Mouse (Mus musculus): ENCODE results near the gene Rpl35. TPM values are rescaled to one million over a fixed set of nuclear protein-coding genes. Genes with fewer than 3 reads are reported as not detected.
A peak's percentile ranks its signal among the peaks of the same experiment; 100 is the strongest.

The Rpl35 gene
- polyA plus RNA-seq, 1 experiment from 2014 or later: 1,064 TPM

DNA sequence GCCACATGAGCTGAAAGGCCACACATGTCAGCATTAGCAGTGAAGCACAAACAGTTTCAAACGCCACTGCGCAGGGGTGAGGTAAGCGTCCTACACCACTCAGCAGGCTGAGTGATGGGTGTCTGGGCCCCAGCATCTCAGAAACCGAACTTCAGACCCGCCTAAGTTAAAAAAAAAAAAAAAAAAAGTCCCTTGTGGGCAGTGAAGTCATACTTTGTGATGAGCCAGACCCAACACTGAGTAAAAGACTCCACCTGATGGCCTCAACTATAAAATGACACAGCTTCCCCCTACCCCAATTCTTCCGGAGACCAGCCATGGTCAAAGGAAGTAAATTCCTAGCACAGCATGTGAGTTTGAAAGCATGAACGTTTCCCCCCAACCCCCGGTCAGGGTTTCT lies 2.3 kb downstream of the Rpl35 start:
- H3K9ac ChIP-seq (ENCODE audit: low read depth, low read length): peak overlapping the region; percentile 90
- 54% methylated on average over 8 of the region's 8 CpGs for WGBS
- no peak for ATAC-seq (ENCODE audit: low read depth)

GRCm38 (mm10) chr2:39001866-39002265 lies 3.6 kb downstream of the Rpl35 start:
- no peak for ATAC-seq (ENCODE audit: low read depth)
- Histone ChIP-seq H3K4me3 (ENCODE audit: low read depth, low read length) (no peak overlapping the region), H3K9ac (ENCODE audit: low read depth, low read length) (no peak overlapping the region), H3K27me3 (replicated peaks; ENCODE audit: control insufficient read depth, insufficient read depth, low read length) (no peaks in the 10 kb centered on the region), H3K4me2 (ENCODE audit: low read depth, low read length) (no peak overlapping the region), H3K9me3 (ENCODE audit: control insufficient read depth, low read length) (no peaks in the 10 kb centered on the region), H3K4me1 (ENCODE audit: control insufficient read depth, insufficient read depth, low read length) (peaks cover 23% of the 10 kb centered on the region), H3K27ac (replicated peaks; ENCODE audit: low read depth, low read length) (no peak overlapping the region), H3K36me3 (ENCODE audit: control insufficient read depth, insufficient read depth, low read length) (peaks cover 51% of the 10 kb centered on the region)
- no peak for DNase-seq (ENCODE audit: low spot score)
- 77% methylated on average over 3 of the region's 3 CpGs for WGBS

More for the DNA sequence above, 2.3 kb downstream of the Rpl35 start:
- peak overlapping the region; percentile 92 for H3K4me2 ChIP-seq (ENCODE audit: low read depth, low read length)
- peak overlapping the region; percentile 72 for H3K4me3 ChIP-seq (ENCODE audit: low read depth, low read length)
- H3K27ac ChIP-seq (replicated peaks; ENCODE audit: low read depth, low read length): no peak overlapping the region
- H3K4me1 ChIP-seq (ENCODE audit: control insufficient read depth, insufficient read depth, low read length): peaks cover 21% of the 10 kb centered on the region
- H3K9me3 ChIP-seq (ENCODE audit: control insufficient read depth, low read length): no peaks in the 10 kb centered on the region
- no peaks in the 10 kb centered on the region for H3K27me3 ChIP-seq (replicated peaks; ENCODE audit: control insufficient read depth, insufficient read depth, low read length)
- peaks cover 51% of the 10 kb centered on the region for H3K36me3 ChIP-seq (ENCODE audit: control insufficient read depth, insufficient read depth, low read length)
- no peak for DNase-seq (ENCODE audit: low spot score)

- no peak for DNase-seq (ENCODE audit: low spot score)
- Histone ChIP-seq H3K4me2 (ENCODE audit: low read depth, low read length) (no peak overlapping the region), H3K4me1 (ENCODE audit: control insufficient read depth, insufficient read depth, low read length) (peaks cover 16% of the 10 kb centered on the region), H3K27me3 (replicated peaks; ENCODE audit: control insufficient read depth, insufficient read depth, low read length) (no peaks in the 10 kb centered on the region), H3K9me3 (ENCODE audit: control insufficient read depth, low read length) (no peaks in the 10 kb centered on the region), H3K36me3 (ENCODE audit: control insufficient read depth, insufficient read depth, low read length) (peaks cover 51% of the 10 kb centered on the region), H3K27ac (replicated peaks; ENCODE audit: low read depth, low read length) (no peak overlapping the region), H3K9ac (ENCODE audit: low read depth, low read length) (no peak overlapping the region), H3K4me3 (ENCODE audit: low read depth, low read length) (no peak overlapping the region)
- 81% methylated on average over 4 of the region's 4 CpGs for WGBS
- no peak for ATAC-seq (ENCODE audit: low read depth)
These were observed 4.9 kb downstream of the Rpl35 start for GRCm38 (mm10) chr2:39000587-39000919.

- Histone ChIP-seq H3K36me3 (ENCODE audit: control insufficient read depth, insufficient read depth, low read length) (peaks cover 51% of the 10 kb centered on the region), H3K27ac (replicated peaks; ENCODE audit: low read depth, low read length) (no peak overlapping the region), H3K27me3 (replicated peaks; ENCODE audit: control insufficient read depth, insufficient read depth, low read length) (no peaks in the 10 kb centered on the region), H3K9ac (ENCODE audit: low read depth, low read length) (no peak overlapping the region), H3K4me3 (ENCODE audit: low read depth, low read length) (no peak overlapping the region), H3K9me3 (ENCODE audit: control insufficient read depth, low read length) (no peaks in the 10 kb centered on the region), H3K4me1 (ENCODE audit: control insufficient read depth, insufficient read depth, low read length) (peaks cover 16% of the 10 kb centered on the region), H3K4me2 (ENCODE audit: low read depth, low read length) (no peak overlapping the region)
- DNase-seq (ENCODE audit: low spot score) (no peak), ATAC-seq (ENCODE audit: low read depth) (no peak)
- 64% methylated on average over 8 of the region's 8 CpGs for WGBS
These were observed 5.4 kb downstream of the Rpl35 start for GRCm38 (mm10) chr2:38999910-39000586.

DNA sequence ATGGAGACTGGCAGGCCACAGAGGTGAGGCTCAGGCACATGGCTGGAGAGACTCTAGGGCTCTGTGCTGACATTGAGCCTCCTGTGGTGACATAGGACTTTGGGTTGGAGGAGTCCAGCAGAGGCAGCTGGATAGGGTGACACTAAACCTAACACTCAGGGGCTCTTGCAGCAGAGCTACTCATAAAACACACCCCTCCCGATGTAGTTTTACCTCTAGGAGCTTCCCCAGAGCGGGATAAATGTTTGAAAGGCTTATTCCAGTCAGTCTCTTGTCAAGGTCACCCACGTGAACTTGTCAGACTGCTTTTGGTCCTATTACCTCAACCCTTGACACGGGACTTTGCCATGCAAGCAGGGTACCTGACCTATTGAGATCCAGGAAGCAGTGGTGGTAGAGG lies 6.0 kb downstream of the Rpl35 start:
- WGBS: 52% methylated on average over 4 of the region's 4 CpGs
- Histone ChIP-seq H3K4me3 (ENCODE audit: low read depth, low read length) (no peak overlapping the region), H3K9ac (ENCODE audit: low read depth, low read length) (no peak overlapping the region), H3K4me1 (ENCODE audit: control insufficient read depth, insufficient read depth, low read length) (peaks cover 16% of the 10 kb centered on the region), H3K36me3 (ENCODE audit: control insufficient read depth, insufficient read depth, low read length) (peaks cover 51% of the 10 kb centered on the region), H3K9me3 (ENCODE audit: control insufficient read depth, low read length) (no peaks in the 10 kb centered on the region), H3K27me3 (replicated peaks; ENCODE audit: control insufficient read depth, insufficient read depth, low read length) (no peaks in the 10 kb centered on the region), H3K27ac (replicated peaks; ENCODE audit: low read depth, low read length) (no peak overlapping the region), H3K4me2 (ENCODE audit: low read depth, low read length) (no peak overlapping the region)
- DNase-seq (ENCODE audit: low spot score) (no peak), ATAC-seq (ENCODE audit: low read depth) (no peak)

DNA sequence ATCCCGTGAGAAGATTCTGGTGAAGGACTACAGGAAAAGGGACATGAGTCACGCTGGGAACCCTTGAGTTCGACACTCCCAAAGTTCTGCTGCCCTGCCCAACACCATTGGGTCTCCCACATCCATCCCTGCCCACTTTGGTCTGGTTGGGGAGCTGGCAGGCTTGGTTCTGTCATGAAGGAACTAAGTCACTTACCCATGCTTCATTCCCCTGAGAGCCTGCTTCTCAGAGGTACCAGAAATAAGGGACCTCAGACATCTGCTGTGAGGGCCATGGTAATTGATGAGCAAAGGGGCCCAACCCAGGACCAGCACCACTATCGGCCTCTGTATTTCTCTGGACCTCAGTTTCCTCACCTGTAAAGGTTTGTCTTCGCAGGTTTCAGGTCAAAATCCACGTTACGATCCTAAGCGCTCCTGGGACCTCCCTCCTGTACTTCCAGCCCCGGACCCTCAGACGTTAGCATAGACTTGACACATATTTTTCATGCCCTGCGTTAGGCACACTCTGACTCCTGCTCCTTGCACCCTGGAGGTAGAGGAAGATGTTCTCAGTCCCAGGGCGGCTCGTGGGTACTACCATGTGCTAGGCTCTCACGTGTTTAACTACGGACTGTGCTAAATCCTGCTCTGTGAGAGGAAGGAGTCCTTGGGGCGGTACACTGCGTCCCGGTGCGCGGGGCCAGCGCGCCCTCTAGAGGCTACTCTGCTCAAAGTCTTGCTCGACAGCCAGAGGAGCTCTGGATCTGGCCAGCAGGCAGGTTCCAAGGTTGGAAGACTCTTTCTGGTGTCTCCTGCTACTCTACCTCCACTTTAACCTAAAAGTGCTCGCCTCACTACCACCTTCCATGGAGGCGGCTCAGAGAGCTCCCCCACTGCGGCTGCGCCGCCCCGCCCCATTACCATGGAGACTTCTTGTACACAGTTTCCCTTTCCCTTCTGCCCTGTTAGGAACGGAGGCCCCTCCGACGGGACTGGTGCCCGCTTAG lies 7.7 kb downstream of the Rpl35 start, which contains the start of gene Wdr38:
TSS of gene Wdr38 (plus strand) at position 91 of the 989 bp plus-strand sequence.
- peak; percentile 89 for DNase-seq (ENCODE audit: low spot score)
- Histone ChIP-seq H3K9me3 (ENCODE audit: control insufficient read depth, low read length) (no peaks in the 10 kb centered on the region), H3K4me2 (ENCODE audit: low read depth, low read length) (peak within 1 kb of the TSS; percentile 62), H3K4me3 (ENCODE audit: low read depth, low read length) (peak within 1 kb of the TSS; percentile 38), H3K4me1 (ENCODE audit: control insufficient read depth, insufficient read depth, low read length) (peaks cover 5% of the 10 kb centered on the region; the same call in 1 of the 2 replicates), H3K9ac (ENCODE audit: low read depth, low read length) (peak within 1 kb of the TSS; percentile 56), H3K27ac (replicated peaks; ENCODE audit: low read depth, low read length) (0 out of 2 replicates have a peak within 1 kb of the TSS, but pooled peaks have one; percentile 13), H3K36me3 (ENCODE audit: control insufficient read depth, insufficient read depth, low read length) (peaks cover 35% of the 10 kb centered on the region), H3K27me3 (replicated peaks; ENCODE audit: control insufficient read depth, insufficient read depth, low read length) (no peaks in the 10 kb centered on the region)
- peak; percentile 95 for ATAC-seq (ENCODE audit: low read depth)
- WGBS: 13% methylated on average over 33 of the region's 33 CpGs

DNA sequence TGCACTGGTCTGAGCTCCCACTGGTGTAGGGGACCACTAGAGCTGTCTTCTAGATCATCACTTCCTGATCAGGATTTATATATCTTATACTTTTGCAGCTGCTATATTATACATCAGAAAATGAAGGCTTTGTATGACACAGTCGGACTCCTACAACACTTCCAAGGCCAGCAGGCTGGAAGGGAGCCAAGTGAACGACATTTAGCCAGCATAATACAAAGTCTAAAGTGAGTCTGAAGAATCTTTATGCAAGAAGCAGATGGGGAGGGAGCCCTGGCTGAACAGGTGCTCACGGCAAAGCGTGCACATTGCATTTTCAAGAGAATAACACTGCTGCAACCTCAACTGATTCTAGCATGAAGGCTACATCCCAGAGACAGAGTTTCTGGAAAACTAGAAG lies 13.0 kb downstream of the Rpl35 start:
- no peak overlapping the region for H3K27ac ChIP-seq (replicated peaks; ENCODE audit: low read depth, low read length)
- ATAC-seq (ENCODE audit: low read depth) (no peak), DNase-seq (ENCODE audit: low spot score) (no peak)
- no peaks in the 10 kb centered on the region for H3K36me3 ChIP-seq (ENCODE audit: control insufficient read depth, insufficient read depth, low read length)
- H3K27me3 ChIP-seq (replicated peaks; ENCODE audit: control insufficient read depth, insufficient read depth, low read length): no peaks in the 10 kb centered on the region
- no peak overlapping the region for H3K4me3 ChIP-seq (ENCODE audit: low read depth, low read length)
- WGBS: 48% methylated on average over 4 of the region's 4 CpGs
- H3K4me2 ChIP-seq (ENCODE audit: low read depth, low read length): no peak overlapping the region
- H3K9me3 ChIP-seq (ENCODE audit: control insufficient read depth, low read length): no peaks in the 10 kb centered on the region
- H3K4me1 ChIP-seq (ENCODE audit: control insufficient read depth, insufficient read depth, low read length): peaks cover 1% of the 10 kb centered on the region; the same call in 1 of the 2 replicates
- H3K9ac ChIP-seq (ENCODE audit: low read depth, low read length): no peak overlapping the region

GRCm38 (mm10) chr2:38992004-38992403 lies 13.4 kb downstream of the Rpl35 start:
- Histone ChIP-seq H3K4me1 (ENCODE audit: control insufficient read depth, insufficient read depth, low read length) (no peaks in the 10 kb centered on the region), H3K27me3 (replicated peaks; ENCODE audit: control insufficient read depth, insufficient read depth, low read length) (no peaks in the 10 kb centered on the region), H3K9ac (ENCODE audit: low read depth, low read length) (no peak overlapping the region), H3K4me2 (ENCODE audit: low read depth, low read length) (no peak overlapping the region), H3K9me3 (ENCODE audit: control insufficient read depth, low read length) (no peaks in the 10 kb centered on the region), H3K27ac (replicated peaks; ENCODE audit: low read depth, low read length) (no peak overlapping the region), H3K4me3 (ENCODE audit: low read depth, low read length) (no peak overlapping the region), H3K36me3 (ENCODE audit: control insufficient read depth, insufficient read depth, low read length) (no peaks in the 10 kb centered on the region)
- 60% methylated on average over 4 of the region's 4 CpGs for WGBS
- no peak for DNase-seq (ENCODE audit: low spot score)
- no peak for ATAC-seq (ENCODE audit: low read depth)
